Mouse (Mus musculus): Measurements from ENCODE around the gene Fam19a2. TPM values are rescaled to one million over a fixed set of nuclear protein-coding genes. Genes with fewer than 3 reads are reported as not detected.

Fam19a2 gene
- polyA plus RNA-seq, 1 experiment from 2014 or later = 0.29 TPM

GRCm38 (mm10) chr10:123753996-123754395 lies 490.2 kb downstream of the Fam19a2 start:
- Histone ChIP-seq H3K9me3 (replicated peaks; ENCODE audit: control insufficient read depth, low read length) (no peaks in the 10 kb centered on the region), H3K27ac (ENCODE audit: low read length) (no peak overlapping the region), H3K4me2 (ENCODE audit: low read depth, low read length) (no peak overlapping the region), H3K27me3 (ENCODE audit: control insufficient read depth, insufficient read depth, low read length) (no peaks in the 10 kb centered on the region), H3K4me3 (ENCODE audit: low read length) (no peak overlapping the region), H3K9ac (ENCODE audit: low read length) (no peak overlapping the region), H3K4me1 (ENCODE audit: control insufficient read depth, insufficient read depth, low read length) (no peaks in the 10 kb centered on the region), H3K36me3 (ENCODE audit: control insufficient read depth, insufficient read depth) (no peaks in the 10 kb centered on the region)
- WGBS = 84% methylated on average over 4 of the region's 4 CpGs
- no peak for ATAC-seq (replicated peaks; ENCODE audit: extremely low read depth, insufficient read depth, low FRiP score)

- WGBS = 80% methylated on average over 2 of the region's 2 CpGs
- ATAC-seq (replicated peaks; ENCODE audit: extremely low read depth, insufficient read depth, low FRiP score) = no peak
- Histone ChIP-seq H3K4me2 (ENCODE audit: low read depth, low read length) (no peak overlapping the region), H3K9me3 (replicated peaks; ENCODE audit: control insufficient read depth, low read length) (no peaks in the 10 kb centered on the region), H3K9ac (ENCODE audit: low read length) (no peak overlapping the region), H3K36me3 (ENCODE audit: control insufficient read depth, insufficient read depth) (no peaks in the 10 kb centered on the region), H3K27me3 (ENCODE audit: control insufficient read depth, insufficient read depth, low read length) (no peaks in the 10 kb centered on the region), H3K4me3 (ENCODE audit: low read length) (no peak overlapping the region), H3K27ac (ENCODE audit: low read length) (no peak overlapping the region), H3K4me1 (ENCODE audit: control insufficient read depth, insufficient read depth, low read length) (no peaks in the 10 kb centered on the region)
Measured at GRCm38 (mm10) chr10:123789374-123789773, 525.6 kb downstream of the Fam19a2 start.

Other genes with a start within 250 kb of the Fam19a2 start
- 14.6 and 17.6 TPM in 2 replicates for gene Mon2, start 187.5 kb upstream of the Fam19a2 start, polyA plus RNA-seq (2015; fragmentation: Nextera tagmentation; extraction: Ambion mirVana)
- 58.3 and 66.0 TPM in 2 replicates for gene Usp15, start 67.0 kb upstream of the Fam19a2 start, polyA plus RNA-seq (2015; fragmentation: Nextera tagmentation; extraction: Ambion mirVana)